Mouse (Mus musculus) gonadal fat pad, adult 2 months (tissue): ENCODE results near the gene Slc25a34. TPM values are rescaled to one million over a fixed set of nuclear protein-coding genes. Genes with fewer than 3 reads are reported as not detected.

Source experiments
- DNase-seq: peaks from one replicate; pipeline ENCODE4 v3.0.0-alpha.2; 2012; ENCODE audit warnings: low read depth
- polyA plus RNA-seq: library from polyadenylated mRNA; depleted of rRNA; stranded (reverse); fragments of >200 nt; gene quantifications from 2 replicates; pipeline ENCODE4 v1.2.3, GENCODE M21; 2012; rRNA removed

Slc25a34 gene
- polyA plus RNA-seq, 1 experiment: 1.1 TPM

DNA sequence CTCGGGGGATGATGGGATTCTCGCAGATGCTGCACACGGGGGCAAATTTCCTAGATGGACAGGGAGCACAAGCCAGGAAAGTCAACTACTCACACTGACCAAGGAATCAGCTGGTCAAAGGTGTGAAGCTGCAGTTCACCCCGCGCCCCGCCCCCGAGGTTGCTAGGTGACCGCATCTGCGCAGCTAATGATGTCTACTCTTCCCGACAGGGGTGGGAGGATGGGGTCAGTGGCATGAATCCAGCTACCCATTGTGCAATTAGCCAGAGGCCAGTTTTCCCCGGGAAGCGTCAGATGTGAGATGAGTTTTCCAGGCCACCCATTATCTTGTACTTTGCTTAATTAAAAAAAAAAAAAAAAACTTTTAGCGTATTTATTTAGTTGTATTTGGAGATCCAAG lies 42.6 kb downstream of the Slc25a34 start:
- no peak for DNase-seq

- no peak for DNase-seq
Observed at GRCm38 (mm10) chr4:141578833-141579232, 44.8 kb downstream of the Slc25a34 start.

- no peak for DNase-seq
Observed at GRCm38 (mm10) chr4:141576877-141577276, 46.7 kb downstream of the Slc25a34 start.

DNA sequence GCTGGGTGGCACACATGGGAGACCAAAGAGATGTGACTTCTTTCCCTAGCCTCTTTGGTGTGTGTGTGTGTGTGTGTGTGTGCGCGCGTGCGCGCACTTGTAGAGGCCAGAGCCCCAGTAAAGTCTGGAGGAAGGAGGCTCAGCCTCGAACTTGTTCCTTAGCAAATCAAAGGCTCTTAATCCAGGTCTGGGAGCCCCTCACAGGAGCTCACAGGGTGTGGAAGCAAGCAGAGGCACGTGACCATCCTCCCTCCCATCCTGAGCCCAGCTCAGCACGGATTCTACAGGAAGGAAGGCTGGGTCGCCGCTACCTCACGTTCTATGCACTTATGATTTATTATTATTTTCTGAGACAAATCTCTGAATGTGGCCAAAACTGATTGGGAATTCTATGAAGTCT lies 47.2 kb downstream of the Slc25a34 start:
- no peak for DNase-seq

GRCm38 (mm10) chr4:141574789-141575702 lies 48.6 kb downstream of the Slc25a34 start:
- DNase-seq: no peak

- no peak for DNase-seq
Observed at GRCm38 (mm10) chr4:141573359-141573966, 50.2 kb downstream of the Slc25a34 start.

DNA sequence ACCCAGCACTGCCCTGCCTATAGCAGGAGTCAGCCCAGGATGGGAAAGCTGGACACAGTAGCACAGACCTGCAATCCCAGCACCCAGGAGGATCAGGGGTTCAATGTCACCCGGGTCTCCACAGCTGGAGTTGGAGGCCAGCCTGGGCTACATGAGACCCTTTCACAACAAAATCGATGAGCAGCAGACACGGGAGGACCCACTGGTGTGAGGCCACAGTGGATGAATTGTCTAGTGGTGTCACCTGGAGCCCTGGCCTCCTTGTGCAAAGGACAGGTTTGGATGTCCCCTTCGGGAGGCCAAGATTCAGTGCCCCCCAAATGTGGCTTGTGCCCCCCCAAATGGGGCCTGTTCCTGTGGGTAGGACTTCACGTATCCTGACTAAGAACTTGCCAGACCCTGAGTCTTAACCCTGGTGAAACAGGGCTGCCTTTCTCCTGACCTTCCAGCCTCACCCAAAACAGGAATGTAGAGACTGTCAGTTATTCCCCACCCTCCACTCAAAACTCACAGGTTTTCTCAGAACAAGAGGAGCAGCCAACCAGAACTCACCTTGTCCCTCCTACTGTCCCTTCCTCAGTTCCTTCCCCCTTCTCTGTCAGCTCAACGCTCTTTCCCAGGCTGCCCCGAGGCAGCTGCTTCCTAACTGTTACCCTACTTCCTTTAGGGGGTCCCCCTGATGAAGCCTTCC lies 50.8 kb downstream of the Slc25a34 start:
- DNase-seq: no peak

- no peak for DNase-seq
Observed at GRCm38 (mm10) chr4:141571934-141572333, 51.7 kb downstream of the Slc25a34 start.

- DNase-seq: no peak
Observed at GRCm38 (mm10) chr4:141571337-141571739, 52.3 kb downstream of the Slc25a34 start.

DNA sequence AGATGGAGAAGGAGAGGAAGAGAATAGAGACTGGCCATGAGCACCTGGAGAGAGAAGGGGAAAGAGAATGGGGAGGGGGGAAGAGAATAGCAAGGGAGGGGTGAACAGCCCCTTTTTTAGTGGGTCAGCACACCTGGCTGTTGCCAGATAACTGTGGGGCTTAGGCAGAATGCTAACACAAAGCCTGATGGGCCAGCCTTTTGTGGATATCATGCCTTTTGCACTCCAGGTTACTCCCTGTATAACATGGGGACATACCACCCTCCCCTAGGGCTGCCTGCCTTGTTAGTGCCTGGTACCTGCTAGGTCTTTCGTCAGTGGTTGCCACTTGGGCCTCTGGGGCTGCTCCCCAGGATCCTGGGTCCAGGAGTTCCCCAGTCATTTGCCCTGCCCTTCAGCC lies 52.8 kb downstream of the Slc25a34 start:
- no peak for DNase-seq

DNA sequence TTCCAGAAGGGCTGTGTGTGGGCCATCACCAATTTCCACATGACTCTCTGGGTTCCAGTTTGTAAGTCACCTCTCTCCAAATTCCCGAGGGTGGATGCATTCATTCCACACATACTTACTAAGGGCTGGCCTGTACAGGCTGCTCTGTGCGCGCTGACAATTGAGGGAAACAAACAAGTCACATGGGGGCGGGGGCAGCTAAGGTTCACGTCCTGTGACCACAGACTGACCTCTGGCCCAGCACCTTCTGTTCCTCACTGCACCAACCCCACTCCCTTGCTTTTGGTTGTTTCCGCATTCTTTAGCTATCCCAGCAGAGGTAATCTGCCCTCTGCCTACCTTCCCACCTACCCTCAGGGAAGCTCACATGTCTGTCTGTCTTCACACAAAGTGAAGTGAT lies 53.6 kb downstream of the Slc25a34 start:
- no peak for DNase-seq

DNA sequence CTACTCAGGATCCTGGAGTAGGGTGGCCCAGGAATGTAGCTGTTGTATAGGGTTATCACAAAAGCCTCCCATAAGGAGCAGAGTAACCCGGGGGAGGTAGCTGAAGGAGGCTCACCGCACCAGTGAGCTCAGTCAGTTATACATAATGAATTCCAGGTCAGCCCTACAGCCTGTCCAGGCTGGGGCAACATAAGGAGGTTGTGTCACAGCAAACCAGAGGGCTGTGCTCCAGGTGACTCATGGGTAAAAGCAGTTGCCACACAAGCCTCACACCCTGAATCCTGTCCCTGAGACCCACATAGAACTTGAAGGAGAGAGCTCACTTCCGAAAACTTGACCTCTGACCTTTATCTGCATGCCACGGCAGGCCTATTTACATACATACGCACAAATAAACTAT lies 54.7 kb downstream of the Slc25a34 start:
- DNase-seq: no peak

Other genes starting within 250 kb of the Slc25a34 start
- 0.31 and 1.3 TPM in 2 replicates for gene Clcnka, start 225.1 kb downstream of the Slc25a34 start, polyA plus RNA-seq
- gene Clcnkb, start 207.8 kb downstream of the Slc25a34 start, polyA plus RNA-seq: 11.5 and 14.2 TPM in 2 replicates
- gene Hspb7, start 203.0 kb downstream of the Slc25a34 start, polyA plus RNA-seq: 9.6 and 14.1 TPM in 2 replicates
- 0.81 and 1.3 TPM in 2 replicates for gene Srarp, start 187.7 kb downstream of the Slc25a34 start, polyA plus RNA-seq
- gene Zbtb17, start 179.2 kb downstream of the Slc25a34 start, polyA plus RNA-seq: 23.8 and 30.0 TPM in 2 replicates
- gene Spen, start 85.2 kb downstream of the Slc25a34 start, polyA plus RNA-seq: 6.9 and 13.5 TPM in 2 replicates
- gene Fblim1, start 17.7 kb downstream of the Slc25a34 start, polyA plus RNA-seq: 35.0 and 35.2 TPM in 2 replicates
- gene Tmem82, start 5.2 kb downstream of the Slc25a34 start, polyA plus RNA-seq: 0.46 and 0.92 TPM in 2 replicates
- 54.2 and 58.2 TPM in 2 replicates for gene Plekhm2, start 41.1 kb upstream of the Slc25a34 start, polyA plus RNA-seq
- gene Rsc1a1, start 61.8 kb upstream of the Slc25a34 start, polyA plus RNA-seq: 9.6 and 12.1 TPM in 2 replicates
- gene Ddi2, start 99.6 kb upstream of the Slc25a34 start, polyA plus RNA-seq: 12.0 and 16.3 TPM in 2 replicates
- 0.24 and 0.38 TPM in 2 replicates for gene Agmat, start 122.9 kb upstream of the Slc25a34 start, polyA plus RNA-seq
- gene Dnajc16, start 167.1 kb upstream of the Slc25a34 start, polyA plus RNA-seq: 15.4 and 15.8 TPM in 2 replicates
- 29.8 and 31.4 TPM in 2 replicates for gene Casp9, start 169.8 kb upstream of the Slc25a34 start, polyA plus RNA-seq
- 2.4 and 16.3 TPM in 2 replicates for gene Cela2a, start 202.3 kb upstream of the Slc25a34 start, polyA plus RNA-seq
- 0.27 and 1.6 TPM in 2 replicates for gene Ctrc, start 222.5 kb upstream of the Slc25a34 start, polyA plus RNA-seq